Comparison of ENCODE assay signal across 25 mouse cellular contexts in genomic region chr10:82757341-82757740, GRCm38 (mm10). TPM values are rescaled to one million over a fixed set of nuclear protein-coding genes. Genes with fewer than 3 reads are reported as not detected.
A peak's percentile ranks its signal among the peaks of the same experiment; 100 is the strongest.
DNase-seq lines count a peak whose midpoint lies in the region; ATAC-seq and TF ChIP-seq lines count a peak whose summit lies in the region.
"Had no signal": no experiment of that assay in that cellular context is flagged by ENCODE, and none has a peak within 500 bp of the region (broad histone marks: within the 10 kb centered on the region; RNA-seq: fewer than 3 reads in every experiment).

No protein-coding gene starts in this region.

- no peak for DNase-seq in forebrain, embryonic 14.5 days (ENCODE audit: low spot score)
- DNase-seq in forebrain, postnatal 0 days, result no peak
- DNase-seq in liver (no peak), R1 (ENCODE audit: low read depth, low spot score) (peak; percentile 48)
- DNase-seq in liver, postnatal 0 days, result peak; percentile 58
- no peak for DNase-seq in right cerebral cortex, adult 18-20 months
- DNase-seq: B cell, adult 2 months; cerebellum, adult 2 months; gastrocnemius, postnatal 10 days; heart, postnatal 4 days; kidney, adult 2 months; kidney, postnatal 10 days; layer of hippocampus, postnatal 36 days; lung, adult 2 months; lung, postnatal 14 days; thymus, postnatal 4 days had no signal

- 0 out of 2 replicates have a peak overlapping the region, but pooled peaks have one; percentile 10 for H3K4me2 ChIP-seq in forebrain, embryonic 14.5 days (ENCODE audit: low read length)
- no peak overlapping the region for H3K4me2 ChIP-seq in forebrain, postnatal 0 days (ENCODE audit: low read depth)
- no peak overlapping the region for H3K4me2 ChIP-seq in liver, embryonic 15.5 days
- peak overlapping the region; percentile 32 for H3K4me2 ChIP-seq in liver, postnatal 0 days (ENCODE audit: low read depth, low read length)
- H3K4me2 ChIP-seq: embryonic facial prominence, embryonic 15.5 days; hindbrain, embryonic 14.5 days; limb, embryonic 12.5 days; midbrain, embryonic 12.5 days had no signal

- no peak for ATAC-seq in forebrain, embryonic 14.5 days
- no peak for ATAC-seq in forebrain, postnatal 0 days
- no peak for ATAC-seq in liver, embryonic 15.5 days (ENCODE audit: insufficient read depth)
- ATAC-seq in liver, postnatal 0 days, result no peak
- ATAC-seq: inflammation-experienced regulatory T-cells, adult 6 months had no signal

- WGBS in forebrain, embryonic 14.5 days, result 30% methylated on average over 9 of the region's 9 CpGs
- WGBS in forebrain, postnatal 0 days, result 25% methylated on average over 9 of the region's 9 CpGs
- 59% methylated on average over 9 of the region's 9 CpGs for WGBS in liver, embryonic 15.5 days (ENCODE audit: insufficient replicate concordance)
- 44% methylated on average over 9 of the region's 9 CpGs for whole genome bisulfite sequencing in liver, postnatal 0 days (ENCODE audit: insufficient replicate concordance)

- 0 out of 2 replicates have a peak overlapping the region, but pooled peaks have one; percentile 30 for H3K27ac ChIP-seq in forebrain, embryonic 14.5 days (ENCODE audit: low read depth, low read length)
- no peak overlapping the region for H3K27ac ChIP-seq in forebrain, postnatal 0 days (ENCODE audit: low read depth, low read length)
- H3K27ac ChIP-seq in liver, embryonic 15.5 days (replicated peaks), result peak overlapping the region; percentile 59
- H3K27ac ChIP-seq in liver, postnatal 0 days (ENCODE audit: low read depth), result peak overlapping the region; percentile 75
- H3K27ac ChIP-seq: embryonic facial prominence, embryonic 15.5 days; heart, embryonic 10.5 days; hindbrain, embryonic 14.5 days; layer of hippocampus, adult 2 months; limb, embryonic 12.5 days; midbrain, embryonic 12.5 days had no signal

- H3K9me3 ChIP-seq in forebrain, embryonic 14.5 days (replicated peaks; ENCODE audit: control insufficient read depth, low read length), result no peaks in the 10 kb centered on the region
- H3K9me3 ChIP-seq in forebrain, postnatal 0 days (ENCODE audit: low read length), result no peaks in the 10 kb centered on the region
- H3K9me3 ChIP-seq in liver, embryonic 15.5 days (replicated peaks), result no peaks in the 10 kb centered on the region
- no peaks in the 10 kb centered on the region for H3K9me3 ChIP-seq in liver, postnatal 0 days (ENCODE audit: low read length)
- H3K9me3 ChIP-seq: embryonic facial prominence, embryonic 15.5 days; heart, embryonic 10.5 days; midbrain, embryonic 12.5 days had no signal

- peak overlapping the region; percentile 22; the same call in 1 of the 2 replicates for H3K9ac ChIP-seq in forebrain, embryonic 14.5 days (ENCODE audit: low read length)
- no peak overlapping the region for H3K9ac ChIP-seq in forebrain, postnatal 0 days
- no peak overlapping the region for H3K9ac ChIP-seq in liver, embryonic 15.5 days
- no peak overlapping the region for H3K9ac ChIP-seq in liver, postnatal 0 days (replicated peaks)
- H3K9ac ChIP-seq: embryonic facial prominence, embryonic 15.5 days; hindbrain, embryonic 14.5 days; limb, embryonic 12.5 days; midbrain, embryonic 12.5 days had no signal

- H3K27me3 ChIP-seq in forebrain, embryonic 14.5 days (replicated peaks; ENCODE audit: control insufficient read depth, insufficient read depth, low read length), result no peaks in the 10 kb centered on the region
- H3K27me3 ChIP-seq in forebrain, postnatal 0 days (ENCODE audit: insufficient read depth, low read length), result no peaks in the 10 kb centered on the region
- H3K27me3 ChIP-seq in liver, embryonic 15.5 days, result no peaks in the 10 kb centered on the region
- no peaks in the 10 kb centered on the region for H3K27me3 ChIP-seq in liver, postnatal 0 days (ENCODE audit: insufficient read depth, low read length)
- H3K27me3 ChIP-seq: CH12.LX; embryonic facial prominence, embryonic 15.5 days; limb, embryonic 12.5 days; midbrain, embryonic 12.5 days had no signal

- H3K4me1 ChIP-seq in forebrain, embryonic 14.5 days (ENCODE audit: control insufficient read depth, insufficient read depth, low read length), result peaks cover 27% of the 10 kb centered on the region
- H3K4me1 ChIP-seq in forebrain, postnatal 0 days (ENCODE audit: insufficient read depth), result peaks cover 18% of the 10 kb centered on the region
- H3K4me1 ChIP-seq in liver, embryonic 15.5 days (replicated peaks), result peaks cover 56% of the 10 kb centered on the region
- H3K4me1 ChIP-seq in liver, postnatal 0 days (ENCODE audit: insufficient read depth), result peaks cover 44% of the 10 kb centered on the region

- TF ChIP-seq CTCF in forebrain, postnatal 0 days (IDR thresholded peaks at IDR 0.05; ENCODE audit: low read depth), result no peak
- TF ChIP-seq CTCF in liver, postnatal 0 days (IDR thresholded peaks at IDR 0.05; ENCODE audit: low read depth), result no peak

- peaks cover 84% of the 10 kb centered on the region for H3K36me3 ChIP-seq in forebrain, embryonic 14.5 days (ENCODE audit: control insufficient read depth, insufficient read depth, low read length)
- H3K36me3 ChIP-seq in forebrain, postnatal 0 days (ENCODE audit: insufficient read depth), result peaks cover 53% of the 10 kb centered on the region
- H3K36me3 ChIP-seq in liver, embryonic 15.5 days (replicated peaks), result peaks cover 91% of the 10 kb centered on the region
- peaks cover 77% of the 10 kb centered on the region for H3K36me3 ChIP-seq in liver, postnatal 0 days (replicated peaks; ENCODE audit: insufficient read depth, low read length)

- H3K4me3 ChIP-seq in forebrain, embryonic 14.5 days (ENCODE audit: low read depth, low read length), result no peak overlapping the region
- no peak overlapping the region for H3K4me3 ChIP-seq in forebrain, postnatal 0 days (ENCODE audit: low read depth, low read length)
- no peak overlapping the region for H3K4me3 ChIP-seq in liver, embryonic 15.5 days (replicated peaks)
- no peak overlapping the region for H3K4me3 ChIP-seq in liver, postnatal 0 days (ENCODE audit: low read depth, low read length)
- H3K4me3 ChIP-seq: embryonic facial prominence, embryonic 15.5 days; heart, embryonic 10.5 days; layer of hippocampus, adult 2 months; limb, embryonic 12.5 days; midbrain, embryonic 12.5 days had no signal

- TF ChIP-seq EP300 in liver, postnatal 0 days (IDR thresholded peaks at IDR 0.05; ENCODE audit: low read depth), result no peak

RNA-seq across cellular contexts. Expression of gene Nfyb, which starts 6.6 kb away (rescaled TPM):
- 69.1 and 70.7 TPM in 2 replicates for polyA plus RNA-seq in forebrain, embryonic 14.5 days (2014; fragmentation: Nextera tagmentation; extraction: Ambion mirVana)
- total RNA-seq in forebrain, postnatal 0 days (2014; rRNA removed), result 69.2 and 78.1 TPM in 2 replicates
- polyA plus RNA-seq in forebrain, postnatal 0 days (2015; fragmentation: Nextera tagmentation; extraction: Ambion mirVana), result 32.4 and 34.2 TPM in 2 replicates
- polyA plus RNA-seq in liver, embryonic 15.5 days (2015; fragmentation: Nextera tagmentation; extraction: Ambion mirVana), result 33.1 and 33.2 TPM in 2 replicates
- polyA plus RNA-seq in liver, postnatal 0 days (2015; fragmentation: Nextera tagmentation; extraction: Ambion mirVana), result 26.6 and 30.1 TPM in 2 replicates

Comparison
In these comparisons a context has a peak if more than half of its experiments do, and no peak if none do; other contexts are left out.
1. DNase-seq: peak in R1 (single experiment) and liver, postnatal 0 days (single experiment); none in forebrain, embryonic 14.5 days (single experiment), forebrain, postnatal 0 days (single experiment), liver (single experiment) and right cerebral cortex, adult 18-20 months (single experiment).
2. H3K4me2 ChIP-seq: peak in forebrain, embryonic 14.5 days (single experiment) and liver, postnatal 0 days (single experiment); none in forebrain, postnatal 0 days (single experiment) and liver, embryonic 15.5 days (single experiment).